8 mouse cellular contexts compared by ENCODE assay signal in the genomic region with DNA sequence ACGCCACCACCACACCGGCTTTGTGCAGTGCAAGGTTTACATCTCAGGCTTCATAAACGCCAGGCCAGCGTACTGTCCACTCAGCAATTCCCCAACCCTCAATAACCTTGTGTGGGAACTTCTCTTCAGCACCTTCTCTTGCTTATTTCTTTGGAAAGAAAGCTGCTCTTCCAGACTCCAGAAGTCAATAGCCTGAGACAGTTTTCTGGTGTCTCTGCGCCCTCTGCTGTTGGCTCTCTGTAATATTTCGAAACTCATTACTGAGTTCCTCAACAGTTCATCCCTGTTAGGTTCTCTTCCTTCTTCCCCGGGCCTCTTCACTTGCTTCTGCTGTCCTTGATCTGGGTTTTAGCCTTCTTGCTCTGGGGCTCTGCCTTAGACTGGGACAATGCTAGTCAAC. TPM values are rescaled to one million over a fixed set of nuclear protein-coding genes. Genes with fewer than 3 reads are reported as not detected.
DNase-seq lines count a peak whose midpoint lies in the region; ATAC-seq and TF ChIP-seq lines count a peak whose summit lies in the region.

No protein-coding gene starts in this region.

- peak; percentile 77 for ATAC-seq in erythroblast, adult 5-6 weeks (replicated peaks; ENCODE audit: low FRiP score, poor library complexity, severe bottlenecking)
- peak; percentile 55; the same call in 1 of the 2 replicates for ATAC-seq in intestine, embryonic 16.5 days
- ATAC-seq in limb, embryonic 14.5 days (ENCODE audit: low FRiP score, low read depth) = no peak
- no peak for ATAC-seq in neural tube, embryonic 11.5 days (ENCODE audit: insufficient read depth, low FRiP score, low TSS enrichment)

- no peak overlapping the region for H3K4me2 ChIP-seq in intestine, embryonic 16.5 days (ENCODE audit: low read depth, low read length)
- no peak overlapping the region for H3K4me2 ChIP-seq in limb, embryonic 14.5 days (replicated peaks; ENCODE audit: low read depth, low read length, severe bottlenecking)
- H3K4me2 ChIP-seq in neural tube, embryonic 11.5 days (ENCODE audit: low read depth) = no peak overlapping the region

- no peak overlapping the region for H3K27ac ChIP-seq in spleen, adult 2 months (ENCODE audit: insufficient read depth, low read length)
- no peak overlapping the region for H3K27ac ChIP-seq in intestine, embryonic 16.5 days (ENCODE audit: low read length)
- no peak overlapping the region for H3K27ac ChIP-seq in limb, embryonic 14.5 days (replicated peaks; ENCODE audit: low read depth, low read length)
- H3K27ac ChIP-seq in neural tube, embryonic 11.5 days (ENCODE audit: low read depth, low read length) = no peak overlapping the region

- H3K4me3 ChIP-seq in spleen, adult 2 months (ENCODE audit: extremely low read depth, insufficient read depth, insufficient read length) = no peak overlapping the region
- H3K4me3 ChIP-seq in intestine, embryonic 16.5 days (ENCODE audit: low read length) = no peak overlapping the region
- no peak overlapping the region for H3K4me3 ChIP-seq in limb, embryonic 14.5 days (replicated peaks; ENCODE audit: low read length)
- no peak overlapping the region for H3K4me3 ChIP-seq in neural tube, embryonic 11.5 days (ENCODE audit: low read depth, low read length)

- no peaks in the 10 kb centered on the region for H3K27me3 ChIP-seq in spleen, adult 2 months (ENCODE audit: control insufficient read depth, insufficient read depth, low read length)
- no peaks in the 10 kb centered on the region for H3K27me3 ChIP-seq in intestine, embryonic 16.5 days (replicated peaks; ENCODE audit: control insufficient read depth, insufficient read depth, low read length)
- H3K27me3 ChIP-seq in limb, embryonic 14.5 days (ENCODE audit: control insufficient read depth, insufficient read depth, low read length) = no peaks in the 10 kb centered on the region
- H3K27me3 ChIP-seq in neural tube, embryonic 11.5 days (ENCODE audit: control insufficient read depth, insufficient read depth, low read length) = no peaks in the 10 kb centered on the region

- no peaks in the 10 kb centered on the region for H3K36me3 ChIP-seq in spleen, adult 2 months (ENCODE audit: control insufficient read depth, insufficient read depth, low read length)
- no peaks in the 10 kb centered on the region for H3K36me3 ChIP-seq in intestine, embryonic 16.5 days (ENCODE audit: control insufficient read depth, insufficient read depth, low read length)
- no peaks in the 10 kb centered on the region for H3K36me3 ChIP-seq in limb, embryonic 14.5 days (ENCODE audit: control insufficient read depth, insufficient read depth, low read length)
- H3K36me3 ChIP-seq in neural tube, embryonic 11.5 days (ENCODE audit: control insufficient read depth, insufficient read depth, low read length) = no peaks in the 10 kb centered on the region

- peak; percentile 39; the same call in 1 of the 2 replicates for TF ChIP-seq CTCF in spleen, adult 2 months (IDR thresholded peaks at IDR 0.05; ENCODE audit: extremely low read depth, insufficient read depth, insufficient read length, insufficient replicate concordance)

- H3K9ac ChIP-seq in intestine, embryonic 16.5 days (ENCODE audit: low read depth, low read length) = no peak overlapping the region
- no peak overlapping the region for H3K9ac ChIP-seq in limb, embryonic 14.5 days (ENCODE audit: low read depth, low read length, severe bottlenecking)
- H3K9ac ChIP-seq in neural tube, embryonic 11.5 days (ENCODE audit: low read length) = no peak overlapping the region

- 23% methylated on average over 7 of the region's 7 CpGs for WGBS in spleen, adult 2 months
- WGBS in intestine, embryonic 16.5 days = 17% methylated on average over 7 of the region's 7 CpGs
- 19% methylated on average over 7 of the region's 7 CpGs for WGBS in limb, embryonic 14.5 days
- WGBS in neural tube, embryonic 11.5 days = 21% methylated on average over 7 of the region's 7 CpGs

- no peak for TF ChIP-seq POLR2A in spleen, adult 2 months (IDR thresholded peaks at IDR 0.05; ENCODE audit: low read depth, low read length)
- TF ChIP-seq POLR2A in limb, embryonic 14.5 days (IDR thresholded peaks at IDR 0.05; ENCODE audit: borderline replicate concordance, extremely low read depth, insufficient read depth, insufficient read length) = no peak

- no peaks in the 10 kb centered on the region for H3K4me1 ChIP-seq in spleen, adult 2 months (ENCODE audit: control insufficient read depth, insufficient read depth, insufficient read length)
- no peaks in the 10 kb centered on the region for H3K4me1 ChIP-seq in intestine, embryonic 16.5 days (ENCODE audit: control insufficient read depth, insufficient read depth, low read length)
- H3K4me1 ChIP-seq in limb, embryonic 14.5 days (ENCODE audit: control insufficient read depth, insufficient read depth, low read length) = no peaks in the 10 kb centered on the region
- H3K4me1 ChIP-seq in neural tube, embryonic 11.5 days (ENCODE audit: control insufficient read depth, insufficient read depth, low read length) = no peaks in the 10 kb centered on the region

- peak in 1 of 2 experiments; percentile 44 for DNase-seq in spleen, adult 2 months (ENCODE audit: low read depth in 1 of 2, low spot score in 2 of 2)
- no peak for DNase-seq in spleen, adult 12 weeks (ENCODE audit: low spot score)
- peak; percentile 30 for DNase-seq in adrenal gland, adult 8-10 months
- peak; percentile 85 for DNase-seq in limb, embryonic 14.5 days (ENCODE audit: low spot score)
- DNase-seq in neural tube, embryonic 11.5 days (ENCODE audit: low spot score) = peak; percentile 63
- DNase-seq in yolk sac, embryonic 10.5 days (ENCODE audit: low spot score) = peak; percentile 46

- no peaks in the 10 kb centered on the region for H3K9me3 ChIP-seq in intestine, embryonic 16.5 days (ENCODE audit: control insufficient read depth, low read length)
- H3K9me3 ChIP-seq in limb, embryonic 14.5 days (ENCODE audit: control insufficient read depth, low read length) = no peaks in the 10 kb centered on the region
- no peaks in the 10 kb centered on the region for H3K9me3 ChIP-seq in neural tube, embryonic 11.5 days (ENCODE audit: control insufficient read depth, low read length)

RNA-seq across cellular contexts. Expression of a gene that starts 16.0 kb away (rescaled TPM):
- 117 and 140 TPM in 2 replicates for polyA plus RNA-seq in spleen, adult 2 months (2012; rRNA removed)
- total RNA-seq in adrenal gland, adult 8-10 months (2022) = 100 to 1,000 TPM; 313 to 362 (median 341) TPM
- total RNA-seq in erythroblast, adult 5-6 weeks (2015; ENCODE audit: low replicate concordance) = 108 and 126 TPM in 2 replicates
- 40.0 and 52.2 TPM in 2 replicates for total RNA-seq in erythroblast, adult 5-6 weeks (2017; ENCODE audit: low replicate concordance)
- 299 and 315 TPM in 2 replicates for polyA plus RNA-seq in intestine, embryonic 16.5 days (2015; fragmentation: Nextera tagmentation; extraction: Ambion mirVana)
- polyA plus RNA-seq in limb, embryonic 14.5 days (2012; rRNA removed) = 348 and 378 TPM in 2 replicates
- 369 and 384 TPM in 2 replicates for polyA plus RNA-seq in limb, embryonic 14.5 days (2014; fragmentation: Nextera tagmentation; extraction: Ambion mirVana)
- 375 and 398 TPM in 2 replicates for polyA plus RNA-seq in neural tube, embryonic 11.5 days (2014; fragmentation: Nextera tagmentation; extraction: Ambion mirVana)

RNA-seq across cellular contexts. Expression of a gene that starts 30.1 kb away (rescaled TPM):
- 34.9 and 35.4 TPM in 2 replicates for polyA plus RNA-seq in spleen, adult 2 months (2012; rRNA removed)
- total RNA-seq in adrenal gland, adult 8-10 months (2022) = 10 to 100 TPM; 43.1 to 69.2 (median 57.5) TPM
- total RNA-seq in erythroblast, adult 5-6 weeks (2015; ENCODE audit: low replicate concordance) = 20.3 and 45.0 TPM in 2 replicates
- 35.3 and 41.0 TPM in 2 replicates for total RNA-seq in erythroblast, adult 5-6 weeks (2017; ENCODE audit: low replicate concordance)
- 157 and 167 TPM in 2 replicates for polyA plus RNA-seq in intestine, embryonic 16.5 days (2015; fragmentation: Nextera tagmentation; extraction: Ambion mirVana)
- 28.7 and 32.9 TPM in 2 replicates for polyA plus RNA-seq in limb, embryonic 14.5 days (2012; rRNA removed)
- 29.5 and 34.9 TPM in 2 replicates for polyA plus RNA-seq in limb, embryonic 14.5 days (2014; fragmentation: Nextera tagmentation; extraction: Ambion mirVana)
- polyA plus RNA-seq in neural tube, embryonic 11.5 days (2014; fragmentation: Nextera tagmentation; extraction: Ambion mirVana) = 6.2 and 7.8 TPM in 2 replicates

RNA-seq across cellular contexts. Expression of a gene that starts 51.1 kb away (rescaled TPM):
- polyA plus RNA-seq in spleen, adult 2 months (2012; rRNA removed) = 23.9 and 26.4 TPM in 2 replicates
- total RNA-seq in adrenal gland, adult 8-10 months (2022) = 10 to 100 TPM; 27.2 to 56.5 (median 40.3) TPM
- 3.3 and 4.2 TPM in 2 replicates for total RNA-seq in erythroblast, adult 5-6 weeks (2015; ENCODE audit: low replicate concordance)
- 2.2 and 5.9 TPM in 2 replicates for total RNA-seq in erythroblast, adult 5-6 weeks (2017; ENCODE audit: low replicate concordance)
- polyA plus RNA-seq in intestine, embryonic 16.5 days (2015; fragmentation: Nextera tagmentation; extraction: Ambion mirVana) = 4.3 and 5.1 TPM in 2 replicates
- 29.9 and 36.4 TPM in 2 replicates for polyA plus RNA-seq in limb, embryonic 14.5 days (2012; rRNA removed)
- polyA plus RNA-seq in limb, embryonic 14.5 days (2014; fragmentation: Nextera tagmentation; extraction: Ambion mirVana) = 12.5 and 12.9 TPM in 2 replicates
- 7.1 and 7.2 TPM in 2 replicates for polyA plus RNA-seq in neural tube, embryonic 11.5 days (2014; fragmentation: Nextera tagmentation; extraction: Ambion mirVana)

Comparison
In these comparisons a context has a peak if more than half of its experiments do, and no peak if none do; other contexts are left out.
1. ATAC-seq: peak in erythroblast, adult 5-6 weeks (single experiment) and intestine, embryonic 16.5 days (single experiment); none in limb, embryonic 14.5 days (single experiment) and neural tube, embryonic 11.5 days (single experiment).